Mouse (Mus musculus) forebrain, embryonic 10.5 days (tissue): Measurements from ENCODE around the gene Rps16. TPM values are rescaled to one million over a fixed set of nuclear protein-coding genes. Genes with fewer than 3 reads are reported as not detected.

Source experiments
- DNase-seq: peaks from one replicate; pipeline ENCODE4 v3.0.0-alpha.2; 2017; ENCODE audit warnings: low spot score; ENCODE audit errors: extremely low spot score
- H3K27ac ChIP-seq: fragments of 300-500 bp; sonication (generic); 2 replicates; pipeline ENCODE4 v1.5.1; 2016; ENCODE audit warnings: mild to moderate bottlenecking
- H3K27me3 ChIP-seq: fragments of 300-500 bp; sonication (generic); 2 replicates; pipeline ENCODE4 v1.6.1; 2016; ENCODE audit warnings: mild to moderate bottlenecking; ENCODE audit not compliant: poor library complexity, severe bottlenecking
- H3K36me3 ChIP-seq: fragments of 300-500 bp; sonication (generic); replicated peaks from 2 replicates; pipeline ENCODE4 v1.6.1; 2016; ENCODE audit warnings: mild to moderate bottlenecking, moderate library complexity
- H3K4me1 ChIP-seq: fragments of 300-500 bp; sonication (generic); 2 replicates; pipeline ENCODE4 v1.6.1; 2016
- H3K4me3 ChIP-seq: fragments of 300-500 bp; sonication (generic); 2 replicates; pipeline ENCODE4 v1.5.1; 2016; ENCODE audit warnings: mild to moderate bottlenecking, moderate library complexity
- H3K9me3 ChIP-seq: fragments of 300-500 bp; sonication (generic); 2 replicates; pipeline ENCODE4 v1.6.1; 2016; ENCODE audit warnings: mild to moderate bottlenecking, moderate library complexity
- WGBS: fragments of 180-500 bp; shearing (Covaris S2); methylation state at CpG from one replicate; pipeline ENCODE4 v1.1.7; 2016; 5-methylcytosine and 5-hydroxymethylcytosine counted together
- polyA plus RNA-seq: library from polyadenylated mRNA; unstranded; fragments of >200 nt; fragmentation: Nextera tagmentation; extraction: Ambion mirVana; gene quantifications from 2 replicates; pipeline ENCODE4 v1.2.1, GENCODE M21; 2016

Gene Rps16
- polyA plus RNA-seq, 1 experiment from 2014 or later: 939 TPM

- no peak for DNase-seq
- Histone ChIP-seq H3K27ac (no peak overlapping the region), H3K9me3 (no peaks in the 10 kb centered on the region), H3K27me3 (no peaks in the 10 kb centered on the region), H3K4me1 (peaks cover 50% of the 10 kb centered on the region), H3K4me3 (no peak overlapping the region), H3K36me3 (peaks cover 53% of the 10 kb centered on the region)
- WGBS: 95% methylated on average over 3 of the region's 3 CpGs
These were observed 3.7 kb downstream of the Rps16 start for GRCm38 (mm10) chr7:28354113-28354581.

GRCm38 (mm10) chr7:28354596-28354995 lies 4.1 kb downstream of the Rps16 start:
- 92% methylated on average over 3 of the region's 3 CpGs for WGBS
- Histone ChIP-seq H3K4me1 (peaks cover 49% of the 10 kb centered on the region), H3K27me3 (no peaks in the 10 kb centered on the region), H3K9me3 (no peaks in the 10 kb centered on the region), H3K36me3 (peaks cover 58% of the 10 kb centered on the region), H3K4me3 (no peak overlapping the region), H3K27ac (no peak overlapping the region)
- no peak for DNase-seq

- 92% methylated on average over 3 of the region's 3 CpGs for WGBS
- no peaks in the 10 kb centered on the region for H3K9me3 ChIP-seq
- H3K27me3 ChIP-seq: no peaks in the 10 kb centered on the region
- H3K4me3 ChIP-seq: no peak overlapping the region
- no peak for DNase-seq
- H3K4me1 ChIP-seq: peaks cover 47% of the 10 kb centered on the region
- H3K36me3 ChIP-seq: peaks cover 64% of the 10 kb centered on the region
- no peak overlapping the region for H3K27ac ChIP-seq
These were observed 4.8 kb downstream of the Rps16 start for GRCm38 (mm10) chr7:28355221-28355620.

GRCm38 (mm10) chr7:28356981-28357380 lies 6.5 kb downstream of the Rps16 start:
- no peaks in the 10 kb centered on the region for H3K27me3 ChIP-seq
- H3K4me1 ChIP-seq: peaks cover 40% of the 10 kb centered on the region
- WGBS: 5% methylated on average over 5 of the region's 5 CpGs
- DNase-seq: peak; percentile 56
- peak overlapping the region; percentile 75 for H3K27ac ChIP-seq
- H3K36me3 ChIP-seq: peaks cover 75% of the 10 kb centered on the region
- peaks cover 5% of the 10 kb centered on the region for H3K9me3 ChIP-seq
- peak overlapping the region; percentile 30 for H3K4me3 ChIP-seq

GRCm38 (mm10) chr7:28357984-28358383 lies 7.5 kb downstream of the Rps16 start:
- Histone ChIP-seq H3K36me3 (peaks cover 75% of the 10 kb centered on the region), H3K27me3 (no peaks in the 10 kb centered on the region), H3K9me3 (peaks cover 7% of the 10 kb centered on the region), H3K27ac (peak overlapping the region; percentile 75), H3K4me3 (peak overlapping the region; percentile 19; the same call in 1 of the 2 replicates), H3K4me1 (peaks cover 37% of the 10 kb centered on the region)
- DNase-seq: peak; percentile 37
- 3% methylated on average over 5 of the region's 5 CpGs for WGBS

- no peak for DNase-seq
- WGBS: 53% methylated on average over 7 of the region's 7 CpGs
- H3K27me3 ChIP-seq: no peaks in the 10 kb centered on the region
- peaks cover 75% of the 10 kb centered on the region for H3K36me3 ChIP-seq
- peak overlapping the region; percentile 19; the same call in 1 of the 2 replicates for H3K4me3 ChIP-seq
- peak overlapping the region; percentile 75 for H3K27ac ChIP-seq
- peaks cover 37% of the 10 kb centered on the region for H3K4me1 ChIP-seq
- peaks cover 7% of the 10 kb centered on the region for H3K9me3 ChIP-seq
These were observed 8.0 kb downstream of the Rps16 start for GRCm38 (mm10) chr7:28358431-28358830.

GRCm38 (mm10) chr7:28359854-28360253 lies 9.4 kb downstream of the Rps16 start:
- Histone ChIP-seq H3K27ac (0 out of 2 replicates have a peak overlapping the region, but pooled peaks have one; percentile 20), H3K36me3 (peaks cover 75% of the 10 kb centered on the region), H3K9me3 (peaks cover 7% of the 10 kb centered on the region), H3K27me3 (no peaks in the 10 kb centered on the region), H3K4me3 (peak overlapping the region; percentile 7; the same call in 1 of the 2 replicates), H3K4me1 (peaks cover 37% of the 10 kb centered on the region)
- 95% methylated on average over 10 of the region's 10 CpGs for WGBS
- DNase-seq: no peak

GRCm38 (mm10) chr7:28360291-28360690 lies 9.8 kb downstream of the Rps16 start:
- H3K4me3 ChIP-seq: no peak overlapping the region
- peaks cover 37% of the 10 kb centered on the region for H3K4me1 ChIP-seq
- H3K27ac ChIP-seq: 0 out of 2 replicates have a peak overlapping the region, but pooled peaks have one; percentile 20
- 95% methylated on average over 6 of the region's 6 CpGs for WGBS
- no peaks in the 10 kb centered on the region for H3K27me3 ChIP-seq
- H3K36me3 ChIP-seq: peaks cover 75% of the 10 kb centered on the region
- DNase-seq: no peak
- H3K9me3 ChIP-seq: peaks cover 7% of the 10 kb centered on the region

- peaks cover 7% of the 10 kb centered on the region for H3K9me3 ChIP-seq
- H3K27me3 ChIP-seq: no peaks in the 10 kb centered on the region
- DNase-seq: no peak
- no peak overlapping the region for H3K27ac ChIP-seq
- H3K4me1 ChIP-seq: peaks cover 32% of the 10 kb centered on the region
- no peak overlapping the region for H3K4me3 ChIP-seq
- peaks cover 88% of the 10 kb centered on the region for H3K36me3 ChIP-seq
- 98% methylated on average over 20 of the region's 20 CpGs for WGBS
These were observed 11.3 kb downstream of the Rps16 start for GRCm38 (mm10) chr7:28361647-28362341.

GRCm38 (mm10) chr7:28362441-28363060 lies 12.1 kb downstream of the Rps16 start:
- peaks cover 24% of the 10 kb centered on the region for H3K4me1 ChIP-seq
- H3K36me3 ChIP-seq: peaks cover 92% of the 10 kb centered on the region
- no peak overlapping the region for H3K27ac ChIP-seq
- peaks cover 7% of the 10 kb centered on the region for H3K9me3 ChIP-seq
- no peak overlapping the region for H3K4me3 ChIP-seq
- no peak for DNase-seq
- WGBS: 90% methylated on average over 16 of the region's 16 CpGs
- no peaks in the 10 kb centered on the region for H3K27me3 ChIP-seq

GRCm38 (mm10) chr7:28367663-28368275 lies 17.3 kb downstream of the Rps16 start:
- no peak overlapping the region for H3K27ac ChIP-seq
- WGBS: 91% methylated on average over 16 of the region's 16 CpGs
- H3K4me3 ChIP-seq: peak overlapping the region; percentile 11; the same call in 1 of the 2 replicates
- no peaks in the 10 kb centered on the region for H3K27me3 ChIP-seq
- H3K9me3 ChIP-seq: no peaks in the 10 kb centered on the region
- no peak for DNase-seq
- peaks cover 78% of the 10 kb centered on the region for H3K36me3 ChIP-seq
- peaks cover 34% of the 10 kb centered on the region for H3K4me1 ChIP-seq

- WGBS: 94% methylated on average over 16 of the region's 16 CpGs
- H3K27ac ChIP-seq: no peak overlapping the region
- no peaks in the 10 kb centered on the region for H3K9me3 ChIP-seq
- peaks cover 71% of the 10 kb centered on the region for H3K36me3 ChIP-seq
- DNase-seq: no peak
- H3K27me3 ChIP-seq: no peaks in the 10 kb centered on the region
- peaks cover 34% of the 10 kb centered on the region for H3K4me1 ChIP-seq
- peak overlapping the region; percentile 22; the same call in 1 of the 2 replicates for H3K4me3 ChIP-seq
These were observed 17.9 kb downstream of the Rps16 start for GRCm38 (mm10) chr7:28368276-28368920.
